Mouse (Mus musculus) heart, embryonic 12.5 days (tissue): ENCODE measurements around the gene Lrrn3. TPM values are rescaled to one million over a fixed set of nuclear protein-coding genes. Genes with fewer than 3 reads are reported as not detected.

Source experiments
- ATAC-seq: fragments of 200-750 bp; cut with Nextera tagmentation; 2 replicates; pipeline ENCODE4 v1.8.0; 2017; ENCODE audit warnings: moderate TSS enrichment, moderate library complexity; ENCODE audit not compliant: insufficient number of reproducible peaks, low FRiP score
- H3K27ac ChIP-seq: fragments of 300-500 bp; sonication (generic); 2 replicates; pipeline ENCODE4 v1.5.1; 2016; ENCODE audit warnings: mild to moderate bottlenecking, moderate library complexity; ENCODE audit not compliant: poor library complexity, severe bottlenecking
- H3K27me3 ChIP-seq: fragments of 300-500 bp; sonication (generic); replicated peaks from 2 replicates; pipeline ENCODE4 v1.6.1; 2016; ENCODE audit warnings: mild to moderate bottlenecking, moderate library complexity
- H3K36me3 ChIP-seq: fragments of 300-500 bp; sonication (generic); 2 replicates; pipeline ENCODE4 v1.6.1; 2016; ENCODE audit warnings: mild to moderate bottlenecking, moderate library complexity
- H3K4me1 ChIP-seq: fragments of 300-500 bp; sonication (generic); replicated peaks from 2 replicates; pipeline ENCODE4 v1.6.1; 2016; ENCODE audit warnings: mild to moderate bottlenecking
- H3K4me2 ChIP-seq: fragments of 300-500 bp; sonication (generic); 2 replicates; pipeline ENCODE4 v1.6.1; 2016; ENCODE audit warnings: mild to moderate bottlenecking, moderate library complexity
- H3K4me3 ChIP-seq: fragments of 300-500 bp; sonication (generic); 2 replicates; pipeline ENCODE4 v1.5.1; 2016; ENCODE audit warnings: mild to moderate bottlenecking
- H3K9ac ChIP-seq: fragments of 300-500 bp; sonication (generic); 2 replicates; pipeline ENCODE4 v1.6.1; 2016; ENCODE audit warnings: mild to moderate bottlenecking, moderate library complexity
- H3K9me3 ChIP-seq: fragments of 300-500 bp; sonication (generic); replicated peaks from 2 replicates; pipeline ENCODE4 v1.6.1; 2016; ENCODE audit warnings: mild to moderate bottlenecking, moderate library complexity
- WGBS: fragments of 180-500 bp; shearing (Covaris S2); methylation state at CpG from one replicate; pipeline ENCODE4 v1.1.7; 2016; 5-methylcytosine and 5-hydroxymethylcytosine counted together
- polyA plus RNA-seq: library from polyadenylated mRNA; unstranded; fragments of >200 nt; fragmentation: Nextera tagmentation; extraction: Ambion mirVana; gene quantifications from 2 replicates; pipeline ENCODE4 v1.2.1, GENCODE M21; 2016

The Lrrn3 gene
- polyA plus RNA-seq, 1 experiment from 2014 or later, result 5.2 TPM

GRCm38 (mm10) chr12:41428806-41429205, 57.4 kb downstream of the Lrrn3 start:
- no peaks in the 10 kb centered on the region for H3K4me1 ChIP-seq
- H3K9me3 ChIP-seq, result no peaks in the 10 kb centered on the region
- H3K4me2 ChIP-seq, result no peak overlapping the region
- no peak overlapping the region for H3K9ac ChIP-seq
- no peak for ATAC-seq
- H3K36me3 ChIP-seq, result no peaks in the 10 kb centered on the region
- no peaks in the 10 kb centered on the region for H3K27me3 ChIP-seq
- no peak overlapping the region for H3K4me3 ChIP-seq
- no peak overlapping the region for H3K27ac ChIP-seq

DNA sequence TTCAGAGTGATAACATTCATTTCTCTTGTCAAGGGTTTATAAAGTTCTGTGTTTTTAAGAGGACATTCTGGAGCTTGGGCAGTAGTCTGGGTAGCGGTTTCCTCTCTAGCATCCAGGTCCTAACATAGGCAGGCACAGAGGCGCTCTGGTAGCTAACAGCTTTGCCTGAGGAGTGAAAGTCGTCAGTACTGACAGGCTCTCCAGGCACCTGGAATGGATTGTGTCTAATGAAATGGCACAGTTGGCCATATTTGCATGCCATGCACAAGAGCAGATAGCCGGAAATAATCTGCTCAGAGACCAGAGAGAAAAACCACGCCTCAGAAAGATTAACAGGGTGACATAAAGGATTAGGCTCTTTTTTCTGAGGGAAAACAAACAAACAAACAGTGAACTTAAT, 58.8 kb downstream of the Lrrn3 start:
- no peak for ATAC-seq
- no peak overlapping the region for H3K4me3 ChIP-seq
- H3K4me2 ChIP-seq, result no peak overlapping the region
- no peaks in the 10 kb centered on the region for H3K9me3 ChIP-seq
- H3K9ac ChIP-seq, result no peak overlapping the region
- no peaks in the 10 kb centered on the region for H3K4me1 ChIP-seq
- no peaks in the 10 kb centered on the region for H3K27me3 ChIP-seq
- no peak overlapping the region for H3K27ac ChIP-seq
- no peaks in the 10 kb centered on the region for H3K36me3 ChIP-seq
- 43% methylated on average over 5 of the region's 5 CpGs for WGBS

- Histone ChIP-seq H3K4me3 (no peak overlapping the region), H3K27me3 (no peaks in the 10 kb centered on the region), H3K27ac (no peak overlapping the region), H3K9me3 (no peaks in the 10 kb centered on the region), H3K4me1 (no peaks in the 10 kb centered on the region), H3K36me3 (no peaks in the 10 kb centered on the region), H3K9ac (no peak overlapping the region), H3K4me2 (no peak overlapping the region)
- WGBS, result 72% methylated on average over 9 of the region's 9 CpGs
- no peak for ATAC-seq
Observed at GRCm38 (mm10) chr12:41425101-41425679, 61.0 kb downstream of the Lrrn3 start.

- 88% methylated on average over 4 of the region's 4 CpGs for WGBS
- no peaks in the 10 kb centered on the region for H3K4me1 ChIP-seq
- H3K9ac ChIP-seq, result no peak overlapping the region
- no peak overlapping the region for H3K4me3 ChIP-seq
- no peak overlapping the region for H3K27ac ChIP-seq
- H3K36me3 ChIP-seq, result no peaks in the 10 kb centered on the region
- no peak for ATAC-seq
- no peak overlapping the region for H3K4me2 ChIP-seq
- no peaks in the 10 kb centered on the region for H3K27me3 ChIP-seq
- H3K9me3 ChIP-seq, result no peaks in the 10 kb centered on the region
Observed at GRCm38 (mm10) chr12:41417961-41418360, 68.3 kb downstream of the Lrrn3 start.

- H3K9ac ChIP-seq, result no peak overlapping the region
- H3K27ac ChIP-seq, result no peak overlapping the region
- no peak overlapping the region for H3K4me3 ChIP-seq
- WGBS, result 59% methylated on average over 3 of the region's 3 CpGs
- no peaks in the 10 kb centered on the region for H3K36me3 ChIP-seq
- no peak for ATAC-seq
- no peak overlapping the region for H3K4me2 ChIP-seq
- no peaks in the 10 kb centered on the region for H3K9me3 ChIP-seq
- no peaks in the 10 kb centered on the region for H3K4me1 ChIP-seq
- no peaks in the 10 kb centered on the region for H3K27me3 ChIP-seq
Observed at GRCm38 (mm10) chr12:41417099-41417498, 69.1 kb downstream of the Lrrn3 start.

DNA sequence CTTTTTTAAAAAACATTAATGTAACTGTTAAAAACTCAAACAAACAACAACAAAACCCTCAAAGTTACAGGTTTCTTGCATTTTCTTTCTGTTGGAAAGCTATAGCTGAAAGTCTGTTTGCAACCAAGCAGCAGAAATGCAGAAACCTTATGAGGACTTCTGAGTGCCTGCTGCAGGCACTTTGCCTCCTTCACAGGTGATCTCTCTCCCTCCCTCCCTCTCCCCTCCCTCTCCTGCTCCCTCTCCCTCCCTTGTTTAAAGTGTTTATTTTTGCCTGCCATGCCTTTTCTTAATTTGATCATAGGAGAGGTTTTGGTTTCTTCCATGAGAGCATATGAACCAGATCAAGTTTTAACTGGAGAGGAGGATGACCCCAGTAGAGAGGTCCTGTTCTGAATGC, 69.6 kb downstream of the Lrrn3 start:
- H3K9me3 ChIP-seq, result no peaks in the 10 kb centered on the region
- no peak for ATAC-seq
- no peak overlapping the region for H3K4me2 ChIP-seq
- no peak overlapping the region for H3K27ac ChIP-seq
- H3K27me3 ChIP-seq, result no peaks in the 10 kb centered on the region
- H3K4me1 ChIP-seq, result no peaks in the 10 kb centered on the region
- H3K36me3 ChIP-seq, result no peaks in the 10 kb centered on the region
- no peak overlapping the region for H3K9ac ChIP-seq
- no peak overlapping the region for H3K4me3 ChIP-seq

- no peak for ATAC-seq
- Histone ChIP-seq H3K27ac (no peak overlapping the region), H3K9ac (no peak overlapping the region), H3K9me3 (no peaks in the 10 kb centered on the region), H3K36me3 (no peaks in the 10 kb centered on the region), H3K4me1 (no peaks in the 10 kb centered on the region), H3K4me2 (no peak overlapping the region), H3K27me3 (no peaks in the 10 kb centered on the region), H3K4me3 (no peak overlapping the region)
- WGBS, result 36% methylated on average over 3 of the region's 3 CpGs
Observed at GRCm38 (mm10) chr12:41409431-41409830, 76.8 kb downstream of the Lrrn3 start.

DNA sequence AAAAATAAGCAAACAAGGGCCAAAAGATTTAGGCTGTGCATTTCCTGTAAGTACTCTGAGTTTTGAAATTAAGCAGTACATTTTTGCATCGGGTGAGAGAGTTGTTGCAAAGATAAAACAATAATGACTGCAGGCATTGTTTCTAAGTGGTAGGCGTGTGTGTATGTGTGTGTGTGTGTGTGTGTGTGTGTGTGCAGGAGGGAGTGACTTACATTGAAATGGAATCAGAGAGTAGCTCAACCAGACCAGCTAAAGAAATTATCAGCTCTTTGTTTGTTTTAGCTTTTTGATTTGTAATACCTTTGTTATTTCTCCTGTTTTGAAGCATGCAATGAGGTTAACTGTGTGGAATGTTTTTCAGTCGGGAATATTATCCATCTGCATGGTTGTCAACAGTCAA, 84.3 kb downstream of the Lrrn3 start:
- Histone ChIP-seq H3K36me3 (no peaks in the 10 kb centered on the region), H3K4me1 (peaks cover 5% of the 10 kb centered on the region), H3K4me2 (no peak overlapping the region), H3K27me3 (no peaks in the 10 kb centered on the region), H3K9ac (no peak overlapping the region), H3K9me3 (no peaks in the 10 kb centered on the region), H3K27ac (no peak overlapping the region), H3K4me3 (no peak overlapping the region)
- WGBS, result 40% methylated on average over 3 of the region's 3 CpGs
- no peak for ATAC-seq
